Mouse (Mus musculus): ENCODE data around the gene Aym1.
"Not testable (repeated sequence)": the region's sequence is repeated elsewhere in the genome, so short reads cannot be mapped to it uniquely, and the experiment has no call there.

The Aym1 gene

DNA sequence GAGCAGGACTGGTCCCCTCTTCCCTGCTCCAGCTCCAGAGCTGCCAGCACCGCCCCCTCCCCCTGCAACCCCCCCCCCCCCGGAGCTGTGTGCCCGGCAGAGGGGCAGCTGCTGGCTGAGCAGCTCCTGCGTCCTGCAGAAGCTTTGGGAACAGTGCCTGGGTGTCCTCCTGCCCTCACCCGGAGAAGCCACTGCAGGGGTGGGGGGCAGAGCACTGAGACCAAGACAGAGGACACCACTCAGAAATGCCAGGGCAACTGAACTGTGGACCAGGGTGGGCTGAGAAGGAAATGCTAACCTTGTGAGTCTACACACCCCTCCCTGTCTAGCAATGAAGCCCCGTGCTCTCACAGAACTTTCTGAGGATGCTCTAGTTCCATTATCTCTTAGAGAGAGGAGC is at the start of gene Aym1:
TSS of gene Aym1 (plus strand) at position 109 of the 400 bp plus-strand sequence.
- DNase-seq (ENCODE audit: low read depth, low spot score): no peak

DNA sequence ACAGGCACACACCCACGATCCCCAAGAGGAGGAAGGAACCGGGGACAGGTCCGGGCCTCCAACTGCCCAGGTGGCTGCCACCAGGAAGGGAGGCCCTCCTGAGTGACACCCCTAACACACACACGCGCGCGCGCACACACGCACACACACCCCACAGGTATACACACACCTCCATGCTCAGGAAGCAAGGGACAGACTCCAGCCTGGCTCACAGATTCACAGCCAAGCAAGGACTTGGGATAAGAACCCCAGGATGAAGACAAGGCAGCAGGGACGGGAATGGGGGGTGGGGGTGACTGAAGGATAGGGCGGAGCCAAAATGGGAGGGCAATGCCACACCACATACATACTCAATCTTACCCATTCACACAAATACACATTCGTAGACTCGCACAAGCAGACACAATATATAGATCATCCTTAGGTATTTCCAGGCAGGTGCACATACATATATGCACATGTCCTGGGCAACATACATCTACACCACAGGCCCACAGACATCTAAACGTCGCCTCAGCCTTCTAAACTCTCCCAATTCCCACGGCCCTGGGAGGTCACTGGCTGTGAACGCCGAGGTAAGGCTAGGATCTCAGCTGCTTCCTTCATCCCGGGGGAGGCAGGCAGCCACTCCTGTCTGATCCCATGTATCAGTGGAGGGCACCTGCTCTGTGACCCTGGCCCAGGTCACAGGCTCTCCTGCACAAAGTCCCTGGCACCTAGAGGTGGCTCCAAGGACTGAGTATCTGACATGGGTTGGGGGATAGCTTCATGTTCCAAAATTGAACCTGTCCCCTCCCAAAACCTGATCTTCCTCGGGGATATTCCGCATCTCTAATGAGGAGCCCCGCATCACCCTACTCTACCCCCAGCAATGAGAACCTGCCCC is 47.4 kb upstream of the Aym1 start:
- no peak for DNase-seq (ENCODE audit: low read depth, low spot score)

- DNase-seq (ENCODE audit: low read depth, low spot score): peak; percentile 67
Measured at GRCm38 (mm10) chr5:113310377-113311003, 46.6 kb upstream of the Aym1 start, which contains the start of gene Sgsm1. Sgsm1 (minus strand) TSS chr5:113310786.

DNA sequence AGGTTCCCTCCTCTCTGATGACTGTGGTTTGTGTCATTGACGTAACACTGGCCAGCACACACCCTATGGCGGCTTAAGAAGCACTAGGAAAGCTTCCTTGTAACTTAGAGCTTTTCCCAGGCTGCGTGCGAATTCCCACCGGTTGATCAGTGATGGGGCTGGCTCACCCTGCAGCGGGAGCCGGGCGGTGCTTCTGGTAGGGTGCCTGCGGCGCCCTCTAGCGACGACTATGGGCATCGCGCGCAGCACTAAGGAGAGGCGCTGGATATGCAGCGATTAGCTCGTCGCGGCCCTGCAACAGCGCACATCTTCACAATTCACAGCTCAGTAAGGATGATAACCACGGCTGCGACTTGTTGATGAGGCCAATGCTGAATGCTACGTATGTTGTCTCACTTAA is 43.1 kb upstream of the Aym1 start:
- peak; percentile 68 for DNase-seq (ENCODE audit: low read depth, low spot score)

DNA sequence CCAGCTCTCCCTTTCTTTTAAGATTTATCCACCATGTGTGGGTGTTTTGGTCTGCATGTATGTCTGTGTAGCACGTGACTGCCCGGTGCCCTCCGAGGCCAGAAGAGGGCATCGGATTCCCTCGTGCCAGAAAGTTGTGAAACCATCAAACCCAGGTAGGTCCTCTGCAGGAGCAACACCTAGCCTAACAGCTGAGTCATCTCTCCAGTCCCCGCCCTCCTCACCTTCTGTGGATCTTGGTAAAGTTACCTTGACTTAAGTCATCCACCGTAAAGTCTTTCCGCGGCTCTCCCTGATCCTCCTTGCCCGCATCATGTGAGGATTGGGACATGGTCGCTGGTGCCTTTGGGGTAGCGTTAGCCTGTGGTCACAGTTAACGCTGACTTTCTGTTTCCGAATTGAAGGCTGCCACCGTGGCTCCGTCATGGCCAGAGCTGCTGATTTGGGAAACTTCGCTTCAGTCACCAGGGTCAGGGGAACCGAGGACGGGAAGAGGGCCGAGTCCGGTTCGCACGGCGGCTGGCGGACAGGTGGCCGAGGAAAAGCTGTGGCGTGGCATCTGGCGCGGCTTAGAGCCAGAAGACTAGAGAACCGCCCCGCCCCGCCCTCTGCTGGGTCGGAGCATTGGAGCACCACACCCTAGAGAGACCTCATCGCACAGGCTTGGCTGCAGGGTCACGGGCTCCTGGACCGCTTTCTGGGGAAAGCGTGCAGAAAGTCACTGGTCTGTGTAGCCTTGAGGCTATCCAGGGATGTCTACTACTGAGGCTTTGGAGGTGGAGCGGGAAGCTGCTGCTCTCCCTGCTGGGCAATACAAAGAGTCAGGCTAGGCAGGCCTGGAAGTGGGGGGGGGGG is 33.1 kb upstream of the Aym1 start:
- DNase-seq (ENCODE audit: low read depth, low spot score): no peak

- no peak for DNase-seq (ENCODE audit: low read depth, low spot score)
Measured at GRCm38 (mm10) chr5:113329463-113329862, 27.6 kb upstream of the Aym1 start.

DNA sequence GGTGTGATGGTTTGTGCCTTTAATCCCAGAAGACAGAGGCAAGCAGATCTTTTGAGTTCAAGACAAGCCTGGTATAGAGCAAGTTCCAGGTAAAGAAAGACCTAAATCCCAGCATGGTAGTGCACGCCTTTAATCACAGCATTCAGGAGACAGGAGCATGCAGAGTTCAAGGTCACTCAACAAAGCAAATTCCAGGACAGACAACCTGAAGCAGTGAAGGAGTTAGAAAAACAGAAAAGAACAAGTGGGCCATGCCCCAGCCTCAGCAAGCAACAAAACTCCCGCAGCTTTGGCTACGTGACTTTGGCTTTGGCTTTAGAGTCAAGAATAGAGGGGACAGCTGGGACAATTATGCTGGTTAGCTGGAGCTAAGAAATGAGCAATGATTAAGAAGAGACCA is 26.9 kb upstream of the Aym1 start:
- DNase-seq (ENCODE audit: low read depth, low spot score): no peak

GRCm38 (mm10) chr5:113332239-113332638 is 24.9 kb upstream of the Aym1 start:
- DNase-seq (ENCODE audit: low read depth, low spot score): no peak

GRCm38 (mm10) chr5:113332899-113333298 is 24.2 kb upstream of the Aym1 start:
- no peak for DNase-seq (ENCODE audit: low read depth, low spot score)

- DNase-seq (ENCODE audit: low read depth, low spot score): no peak
Measured at GRCm38 (mm10) chr5:113334621-113335530, 22.2 kb upstream of the Aym1 start.

DNA sequence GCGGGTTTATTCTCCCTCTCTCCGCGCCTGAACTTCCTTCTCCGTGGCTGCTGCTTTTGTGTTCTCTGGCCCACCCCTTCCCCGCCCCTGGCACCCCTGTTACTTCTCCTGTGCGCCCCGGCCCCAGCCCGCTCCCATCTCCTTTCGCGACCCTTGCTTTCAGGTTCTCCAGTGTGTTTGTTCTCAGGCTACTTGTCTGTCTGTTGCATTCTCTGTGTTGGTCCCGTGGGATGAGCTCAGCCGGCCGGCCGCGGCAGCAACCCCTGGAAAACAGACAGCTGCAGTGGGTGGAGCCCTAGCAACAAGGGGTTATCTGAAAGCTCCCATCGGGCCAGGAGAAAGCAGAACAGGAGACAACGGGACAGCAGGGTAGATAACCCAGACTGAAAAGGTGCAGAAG is 21.4 kb upstream of the Aym1 start:
- no peak for DNase-seq (ENCODE audit: low read depth, low spot score)

GRCm38 (mm10) chr5:113336281-113336680 is 20.8 kb upstream of the Aym1 start:
- no peak for DNase-seq (ENCODE audit: low read depth, low spot score)

GRCm38 (mm10) chr5:113344635-113345386 is 12.3 kb upstream of the Aym1 start:
- DNase-seq (ENCODE audit: low read depth, low spot score): no peak

- DNase-seq (ENCODE audit: low read depth, low spot score): no peak
Measured at GRCm38 (mm10) chr5:113345781-113346180, 11.3 kb upstream of the Aym1 start.

DNA sequence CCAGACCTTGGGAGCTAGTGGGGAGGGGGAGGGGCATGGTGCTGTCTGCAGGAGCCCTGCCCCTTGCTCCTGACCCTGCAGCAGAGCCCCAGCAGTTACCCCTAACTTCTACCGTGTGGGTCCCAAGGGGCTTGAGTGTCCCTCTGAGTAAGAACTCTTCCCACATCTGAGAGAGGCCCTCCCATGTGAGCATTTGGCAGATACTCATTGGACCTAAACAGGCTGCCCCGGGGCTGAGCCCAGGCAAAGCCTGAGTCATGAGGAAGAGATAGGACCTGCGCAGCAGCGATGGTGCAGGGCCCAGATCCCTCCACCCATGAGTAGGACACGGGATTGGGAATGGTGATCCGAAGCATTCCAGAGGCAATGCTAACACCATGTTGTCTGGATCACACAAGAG is 10.4 kb upstream of the Aym1 start:
- DNase-seq (ENCODE audit: low read depth, low spot score): not testable (repeated sequence)

DNA sequence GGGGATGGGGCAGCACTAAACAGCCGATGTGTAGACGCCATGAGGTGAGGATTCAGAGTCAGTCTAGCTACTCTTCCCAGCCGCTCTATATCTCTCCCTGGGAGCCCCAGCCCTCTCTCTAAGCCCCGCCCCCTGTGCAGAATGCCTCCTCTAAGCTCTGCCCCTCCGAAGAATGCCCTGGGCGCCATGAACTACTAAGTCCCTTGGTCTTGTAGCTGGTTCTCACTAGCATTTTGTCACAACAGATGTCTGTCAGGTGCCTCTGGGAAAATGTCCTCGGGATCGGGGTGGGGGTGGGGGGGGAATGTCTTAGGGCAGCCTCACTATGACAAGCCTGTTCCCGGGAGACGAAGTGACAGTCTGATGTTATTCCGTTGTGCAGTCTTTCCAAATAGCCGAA is 9.5 kb upstream of the Aym1 start:
- no peak for DNase-seq (ENCODE audit: low read depth, low spot score)

DNA sequence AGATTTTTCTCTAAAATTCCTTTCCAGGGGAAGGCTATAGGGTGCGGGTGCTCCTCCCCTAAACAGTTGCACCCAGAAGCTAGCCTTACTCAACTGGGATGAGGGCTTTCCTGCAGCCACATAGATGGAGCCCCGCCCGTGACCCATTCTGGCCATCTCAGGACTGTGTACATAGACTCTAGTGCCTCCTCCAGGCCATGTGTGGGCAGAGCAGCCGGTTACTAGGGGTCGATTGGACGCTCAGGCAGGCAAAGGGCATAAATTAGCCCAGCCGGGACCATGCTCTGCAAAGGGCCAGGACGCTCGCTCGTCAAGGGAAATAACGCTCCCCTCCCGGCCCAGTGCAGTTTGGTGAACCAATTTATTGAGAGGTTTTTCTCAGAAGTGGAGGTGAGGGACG is 8.5 kb upstream of the Aym1 start:
- no peak for DNase-seq (ENCODE audit: low read depth, low spot score)

DNA sequence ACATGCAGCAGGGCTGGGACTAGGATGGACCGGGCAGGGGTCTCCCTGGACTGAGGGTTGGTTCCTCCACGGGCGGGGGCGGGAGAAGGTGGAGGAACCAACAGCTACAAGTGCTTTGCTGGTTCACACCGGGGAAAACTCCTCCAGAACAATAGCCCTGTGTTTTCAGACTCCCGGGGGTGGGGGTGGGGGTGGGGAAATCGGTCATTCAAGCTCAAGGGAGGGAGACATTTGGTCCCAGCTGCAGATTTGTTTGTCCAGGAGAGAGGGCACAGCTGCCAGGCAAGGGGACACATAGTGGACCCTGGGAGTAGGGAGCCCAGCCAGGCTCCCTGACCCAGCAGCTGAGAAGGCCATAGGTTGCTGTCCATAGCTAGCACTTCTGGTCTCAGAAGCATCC is 7.9 kb upstream of the Aym1 start:
- no peak for DNase-seq (ENCODE audit: low read depth, low spot score)

GRCm38 (mm10) chr5:113349810-113350209 is 7.3 kb upstream of the Aym1 start:
- no peak for DNase-seq (ENCODE audit: low read depth, low spot score)

DNA sequence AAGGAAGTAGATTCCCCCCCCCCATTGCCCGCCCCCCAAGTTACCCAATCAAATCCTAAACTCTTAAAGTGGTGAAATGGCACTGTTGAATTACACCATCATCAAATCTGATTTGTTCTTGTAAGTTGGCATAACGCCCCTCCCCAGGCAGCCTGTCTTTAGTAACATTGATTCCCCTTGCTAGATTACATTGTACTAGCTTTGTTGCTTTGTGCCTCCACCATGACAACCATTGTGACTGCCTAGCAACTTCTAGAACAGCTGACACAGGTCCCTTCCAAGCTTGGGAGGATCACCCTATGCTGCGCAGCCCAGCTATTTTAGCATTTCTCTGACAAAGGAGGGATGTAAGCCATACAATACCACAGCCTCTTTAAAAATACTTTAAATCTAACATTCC is 5.3 kb upstream of the Aym1 start:
- no peak for DNase-seq (ENCODE audit: low read depth, low spot score)
